Mouse (Mus musculus): ENCODE results near the gene Cldn15.
"Not testable (repeated sequence)": the region's sequence is repeated elsewhere in the genome, so short reads cannot be mapped to it uniquely, and the experiment has no call there.

Cldn15 gene

GRCm38 (mm10) chr5:136966331-136966730 is at the start of gene Cldn15:
TSS of gene Cldn15 (plus strand) at chr5:136966616.
- peak; percentile 65 for DNase-seq

- no peak for DNase-seq
Measured at GRCm38 (mm10) chr5:136917613-136918242, 48.7 kb upstream of the Cldn15 start.

- DNase-seq, result peak; percentile 89
Measured at GRCm38 (mm10) chr5:136918655-136919472, 47.6 kb upstream of the Cldn15 start.

DNA sequence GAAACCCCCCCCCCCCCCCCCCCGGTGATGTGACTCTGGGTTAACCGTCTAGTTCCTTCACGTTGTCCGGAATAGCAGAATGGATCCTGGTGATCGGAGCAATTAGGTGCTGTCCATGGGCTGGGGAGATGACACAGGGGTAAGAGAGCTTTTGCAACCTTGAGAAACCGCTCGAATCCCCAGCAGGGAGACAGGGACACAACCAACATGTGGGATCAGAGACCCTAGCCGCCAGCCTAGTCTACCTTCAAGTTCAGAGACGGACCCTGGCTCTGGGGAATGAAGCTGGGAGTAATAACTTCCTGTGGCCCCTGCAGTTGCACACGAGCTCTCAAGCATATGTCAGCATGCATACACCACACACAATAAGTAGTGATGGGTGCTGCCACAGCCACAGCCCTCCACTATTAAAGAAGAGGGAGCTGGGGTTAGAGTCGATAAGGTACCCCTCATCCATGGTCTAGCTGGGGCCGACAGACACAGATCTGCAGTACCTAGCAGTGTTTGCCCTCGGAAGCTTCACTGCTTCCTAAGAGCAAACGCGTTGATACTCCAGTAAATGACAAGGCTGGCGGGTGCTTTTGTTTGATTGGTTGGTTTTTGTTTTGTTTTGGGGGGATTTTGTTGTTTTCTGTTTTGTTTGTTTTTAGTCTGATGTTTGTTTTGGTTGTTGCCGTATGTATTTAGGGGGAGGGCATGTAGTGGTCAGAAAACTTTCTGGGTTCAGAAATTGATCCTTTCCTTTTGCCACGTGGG is 46.7 kb upstream of the Cldn15 start:
- DNase-seq, result no peak

DNA sequence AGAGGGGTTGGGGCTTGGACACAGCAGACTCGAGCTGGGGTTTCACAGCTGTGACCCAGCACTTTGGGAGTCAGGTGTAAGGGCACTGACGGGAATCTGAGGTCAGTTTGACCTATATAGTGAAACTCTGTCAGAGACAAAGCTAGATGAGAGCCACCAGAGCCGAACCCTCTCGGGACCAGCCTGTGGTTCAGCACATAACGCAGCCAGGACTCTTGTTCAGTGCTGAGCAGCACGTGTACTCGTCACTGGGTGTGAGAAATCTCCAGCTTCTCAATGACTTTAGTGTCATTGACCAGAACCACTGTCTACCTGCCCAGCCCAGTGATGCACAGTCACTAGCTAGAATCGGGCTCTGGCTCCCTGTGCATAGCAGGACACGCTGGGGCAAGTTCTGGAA is 43.6 kb upstream of the Cldn15 start:
- no peak for DNase-seq

GRCm38 (mm10) chr5:136923751-136924478 is 42.5 kb upstream of the Cldn15 start:
- DNase-seq, result no peak

DNA sequence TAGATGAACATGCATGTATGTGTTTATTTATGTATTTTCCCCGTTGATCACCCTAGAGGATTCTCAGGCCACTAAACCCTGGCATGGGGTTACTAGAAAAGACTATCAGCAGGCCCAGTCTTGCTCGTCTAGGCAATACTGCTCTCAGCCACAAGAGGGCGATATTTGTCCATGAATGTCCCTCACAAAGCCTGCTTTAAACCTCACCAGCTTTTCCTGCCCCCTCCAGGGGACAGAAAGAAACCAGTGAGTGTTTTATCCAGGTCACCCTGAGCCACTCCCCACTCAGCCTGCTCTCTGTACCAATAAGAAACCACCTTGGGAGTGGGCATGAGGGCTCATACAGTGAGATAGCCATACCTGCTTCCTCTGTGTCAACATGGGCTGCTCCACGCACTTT is 37.3 kb upstream of the Cldn15 start:
- DNase-seq, result peak; percentile 88

DNA sequence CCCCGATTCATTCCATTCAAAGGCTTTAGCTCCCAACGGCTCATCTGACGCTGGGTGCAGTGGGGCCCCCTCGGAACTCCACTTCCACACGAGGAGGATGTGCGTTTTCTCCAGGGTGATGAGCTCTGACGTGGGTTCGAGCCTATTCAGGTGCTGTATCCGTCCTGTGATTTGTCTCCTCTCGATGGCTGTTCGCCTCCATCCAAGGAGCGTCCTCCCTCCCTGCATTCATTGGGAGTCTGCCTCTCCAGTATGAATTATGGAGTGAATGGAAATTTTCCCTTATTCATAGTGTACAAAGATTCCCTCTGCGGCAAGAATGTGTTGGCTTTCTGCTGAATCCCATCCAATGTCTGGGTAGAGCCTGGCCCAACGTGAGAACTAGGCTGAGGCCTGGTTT is 34.5 kb upstream of the Cldn15 start:
- DNase-seq, result no peak

DNA sequence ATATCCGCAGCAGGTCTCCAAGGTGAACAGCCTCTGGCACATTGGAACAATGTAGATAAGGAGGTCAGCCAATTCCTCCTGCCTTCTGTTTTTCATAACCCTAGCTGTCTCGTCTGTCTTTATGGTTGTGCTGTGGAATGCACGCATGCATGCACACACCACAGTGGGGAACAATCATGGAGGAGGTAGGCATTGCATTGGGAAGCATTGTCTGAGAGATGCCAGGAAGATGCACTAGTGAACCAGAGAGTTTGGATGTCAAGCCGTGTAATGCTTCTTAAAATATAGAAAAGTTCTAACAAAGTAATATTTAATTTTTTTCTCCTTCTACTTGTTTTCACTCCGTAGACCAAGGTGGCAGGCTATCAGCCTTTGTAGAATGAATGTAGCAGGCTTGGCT is 33.5 kb upstream of the Cldn15 start:
- no peak for DNase-seq

DNA sequence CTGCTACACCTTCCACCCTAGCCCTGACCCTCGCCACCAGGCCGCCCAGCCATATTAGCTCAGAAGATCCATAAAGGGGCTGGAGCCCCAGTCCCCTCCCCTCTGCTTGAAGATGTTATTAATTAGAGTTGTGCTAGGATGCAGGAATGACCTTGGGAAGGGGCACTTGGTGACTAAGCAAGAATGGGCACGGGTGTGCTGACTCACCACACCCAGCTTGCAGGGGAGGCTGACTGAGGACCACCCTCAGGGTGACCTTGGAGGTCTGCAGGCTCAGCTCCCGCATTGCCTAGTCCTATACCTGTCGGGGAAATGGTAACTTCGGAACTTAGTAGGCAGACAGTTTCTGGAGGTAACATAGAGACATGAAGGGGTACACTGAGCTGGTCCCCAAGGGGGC is 32.5 kb upstream of the Cldn15 start:
- DNase-seq, result no peak

DNA sequence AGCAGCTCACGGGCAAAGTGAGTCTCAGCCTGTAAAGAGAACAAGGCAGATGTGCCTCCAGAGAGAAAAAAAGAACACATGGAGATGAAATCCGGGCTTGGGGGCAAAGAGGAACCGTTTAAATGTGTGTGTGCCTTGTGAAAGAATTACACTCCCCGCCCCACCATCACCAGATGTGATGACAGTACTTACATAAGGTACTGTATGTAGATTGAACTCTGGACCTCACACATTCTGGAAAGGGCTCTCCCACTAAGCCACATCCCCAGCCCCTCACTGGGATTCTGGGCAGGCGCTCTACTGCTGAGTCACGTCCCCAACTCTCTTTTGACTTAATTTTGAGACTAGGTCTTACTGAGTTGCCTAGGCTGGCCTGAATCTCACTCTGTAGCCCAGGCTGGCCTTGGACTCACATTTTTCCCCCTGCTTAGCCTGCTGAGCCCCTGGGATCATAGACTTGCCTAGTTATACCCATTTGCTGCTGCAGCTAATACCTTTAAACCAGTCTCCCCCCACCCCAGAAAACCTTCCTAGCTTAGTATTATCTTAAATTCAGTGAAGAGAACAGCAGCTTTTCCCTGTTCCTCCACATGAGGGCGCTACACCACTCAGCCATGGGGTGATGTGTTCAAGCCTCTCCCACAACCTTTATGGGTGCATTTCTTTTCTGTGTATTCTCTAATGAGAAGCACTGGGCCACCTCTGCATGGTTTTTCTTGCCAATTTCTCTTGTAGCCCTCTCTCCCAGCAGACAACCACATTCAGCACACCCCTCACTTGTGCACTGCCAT is 30.3 kb upstream of the Cldn15 start:
- DNase-seq, result peak; percentile 31

- no peak for DNase-seq
Measured at GRCm38 (mm10) chr5:136936750-136937149, 29.7 kb upstream of the Cldn15 start.

DNA sequence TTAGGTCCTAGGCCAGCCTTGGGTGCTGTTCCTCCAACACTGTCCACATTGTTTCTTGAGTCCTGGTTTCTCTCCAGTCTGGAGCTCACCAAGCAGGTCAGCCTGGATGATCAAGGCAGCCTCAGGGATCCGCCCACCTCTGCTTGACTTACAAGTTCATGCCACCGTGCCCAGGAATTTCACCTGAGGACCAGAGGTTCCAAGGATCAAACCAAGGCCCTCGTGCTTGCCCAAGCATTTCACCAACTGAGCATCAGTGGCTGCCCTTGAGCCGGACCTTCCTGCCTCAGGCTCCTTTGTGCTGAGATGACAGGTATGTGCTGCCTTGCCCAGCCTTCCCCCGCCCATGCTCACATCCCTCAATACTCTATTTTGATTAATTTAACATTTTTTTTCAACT is 28.8 kb upstream of the Cldn15 start:
- DNase-seq, result peak; percentile 54

DNA sequence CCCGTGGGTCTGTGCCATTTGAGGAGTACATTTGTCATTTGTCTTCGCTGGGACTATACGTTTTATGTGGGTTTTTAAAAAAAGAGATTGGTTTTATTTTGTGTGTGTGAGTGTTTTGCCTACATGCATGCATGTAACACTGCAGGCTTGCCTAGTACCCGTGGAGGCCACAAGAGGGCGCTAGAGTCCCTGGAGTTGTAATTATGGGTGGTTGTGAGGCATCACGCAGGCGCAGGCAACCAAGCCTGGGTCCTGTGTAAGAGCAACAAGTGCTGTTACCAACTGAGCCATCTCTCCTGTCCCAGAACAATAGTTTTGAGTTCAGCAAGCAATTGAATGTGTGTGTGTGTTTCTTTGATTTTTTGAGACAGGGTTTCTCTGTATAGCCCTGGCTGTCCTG is 27.1 kb upstream of the Cldn15 start:
- peak; percentile 28 for DNase-seq

DNA sequence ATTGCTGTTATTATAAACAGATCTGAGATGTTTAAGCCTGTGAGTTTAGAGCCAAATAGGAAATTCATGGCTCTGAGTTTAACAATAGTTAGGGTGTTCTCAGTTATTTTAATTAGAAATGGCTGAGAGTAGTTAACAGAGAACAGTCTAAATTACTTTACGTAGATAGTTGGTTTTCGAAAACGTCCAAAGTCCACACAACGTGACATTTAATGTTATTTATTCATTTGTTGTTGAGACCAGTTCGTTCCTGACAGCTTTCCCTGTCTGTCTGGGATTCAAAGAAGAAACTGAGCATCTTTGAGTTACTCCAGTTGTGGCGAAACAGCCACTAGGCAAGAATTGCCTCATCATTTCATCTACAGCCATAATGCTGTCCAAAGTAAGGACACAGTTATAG is 26.4 kb upstream of the Cldn15 start:
- not testable (repeated sequence) for DNase-seq

- DNase-seq, result no peak
Measured at GRCm38 (mm10) chr5:136940845-136941560, 25.4 kb upstream of the Cldn15 start.

GRCm38 (mm10) chr5:136942781-136943180 is 23.6 kb upstream of the Cldn15 start:
- no peak for DNase-seq

DNA sequence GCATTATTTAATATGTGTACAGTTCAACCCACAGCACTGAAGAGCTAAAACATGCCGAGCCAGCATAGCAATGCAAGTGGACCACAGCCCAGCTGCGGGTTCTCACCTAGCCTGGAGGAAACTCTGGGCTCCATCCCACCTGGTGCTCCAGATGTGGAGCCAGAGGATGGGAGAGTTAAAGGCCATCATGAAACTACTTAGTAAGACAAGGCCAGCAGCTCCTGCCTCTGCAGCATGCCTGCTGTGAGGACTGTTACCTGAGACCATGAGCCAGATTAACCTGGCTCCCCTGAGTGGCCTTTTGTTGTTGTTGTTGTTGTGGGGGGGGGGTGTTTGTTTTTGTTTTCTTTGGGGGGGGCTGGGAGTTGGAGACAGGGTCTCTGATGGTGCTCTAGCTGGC is 23.0 kb upstream of the Cldn15 start:
- DNase-seq, result no peak

GRCm38 (mm10) chr5:136945084-136945483 is 21.3 kb upstream of the Cldn15 start:
- no peak for DNase-seq

GRCm38 (mm10) chr5:136947874-136948273 is 18.5 kb upstream of the Cldn15 start:
- DNase-seq, result no peak

DNA sequence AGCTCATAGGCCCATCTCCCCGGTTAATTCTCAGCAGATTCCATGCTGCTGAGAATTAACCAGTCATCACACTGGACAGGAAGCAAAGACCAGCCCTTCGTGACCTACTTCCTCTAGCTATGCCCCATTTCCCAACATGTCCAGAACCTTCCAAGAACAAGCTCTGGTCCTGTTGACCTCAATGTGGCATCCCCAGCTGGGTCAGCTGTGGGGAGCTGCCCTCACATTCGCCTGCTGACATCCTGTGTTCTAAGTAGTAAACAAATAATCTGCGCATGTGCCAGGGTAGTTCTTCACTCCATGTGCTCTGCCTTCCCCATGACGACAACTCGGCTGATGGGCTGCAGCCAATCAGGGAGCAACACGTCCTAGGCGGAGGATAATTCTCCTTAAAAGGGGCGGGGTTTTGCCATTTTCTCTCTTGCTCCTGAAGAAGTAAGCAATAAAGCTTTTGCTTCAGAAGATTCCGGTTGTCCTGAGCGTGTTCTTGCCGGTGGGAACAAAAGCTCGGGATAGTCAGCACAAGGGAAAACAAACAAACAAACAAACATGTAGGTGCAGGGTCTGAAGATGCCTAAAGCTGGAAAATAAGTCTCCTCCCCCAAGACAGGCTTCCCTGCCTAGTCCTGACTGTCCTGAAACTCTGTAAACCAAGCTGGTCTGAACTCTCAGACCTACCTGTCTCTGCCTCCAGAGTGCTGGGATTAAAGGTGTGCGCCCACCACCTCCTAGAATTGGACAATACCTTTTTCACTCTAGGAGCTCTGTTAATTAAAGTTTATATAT is 16.7 kb upstream of the Cldn15 start:
- not testable (repeated sequence) for DNase-seq
